Mouse (Mus musculus) kidney, postnatal 36 days (tissue): ENCODE data around the gene P4htm.
A peak's percentile ranks its signal among the peaks of the same experiment; 100 is the strongest.

ENCODE experiments used
- DNase-seq, 2 experiments: peaks; one replicate each; pipeline ENCODE4 v3.0.0; 2021 to 2022; ENCODE audit warnings: mixed read lengths in 2 of 2

Gene P4htm

DNA sequence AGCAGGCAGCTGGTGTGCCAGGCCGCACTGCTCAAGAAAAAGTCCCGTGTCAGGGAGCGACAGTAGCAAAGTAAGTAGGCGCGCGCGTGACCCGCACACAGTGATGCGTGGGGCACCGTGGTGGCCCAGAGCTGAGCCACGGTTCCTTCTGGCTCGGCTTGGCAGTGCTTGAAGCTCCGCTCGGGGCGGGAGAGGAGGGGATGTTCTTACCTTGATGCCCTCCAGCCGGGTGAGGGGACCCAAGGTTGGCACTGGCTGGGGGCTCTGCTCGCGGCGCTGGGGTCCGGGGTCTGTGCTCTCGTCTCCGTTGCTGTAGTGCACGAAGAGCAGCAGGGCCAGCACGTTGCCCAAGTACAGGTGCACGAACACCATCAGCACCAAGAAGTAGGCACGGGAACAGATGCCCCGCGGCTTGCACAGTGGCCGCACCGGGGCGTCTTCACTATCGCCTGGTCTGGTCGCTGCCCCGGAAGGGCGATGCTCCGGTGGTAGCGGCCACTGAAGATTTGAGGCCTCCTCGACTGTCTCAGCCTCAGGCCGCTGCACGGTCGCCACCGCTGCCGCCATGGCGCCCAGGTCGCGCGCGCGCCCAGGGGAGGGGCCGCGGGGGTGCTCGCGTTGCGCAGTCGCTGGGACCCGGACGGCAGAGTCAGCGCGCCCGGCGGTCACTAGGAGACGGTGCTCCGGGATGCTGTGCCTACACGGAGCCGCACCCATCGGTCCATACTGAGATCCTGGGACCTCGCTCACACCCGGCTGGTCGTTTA is at the start of gene P4htm:
P4htm (minus strand) TSS at position 670 of the 767 bp plus-strand sequence.
- DNase-seq = peak; percentile 54 to 77

DNA sequence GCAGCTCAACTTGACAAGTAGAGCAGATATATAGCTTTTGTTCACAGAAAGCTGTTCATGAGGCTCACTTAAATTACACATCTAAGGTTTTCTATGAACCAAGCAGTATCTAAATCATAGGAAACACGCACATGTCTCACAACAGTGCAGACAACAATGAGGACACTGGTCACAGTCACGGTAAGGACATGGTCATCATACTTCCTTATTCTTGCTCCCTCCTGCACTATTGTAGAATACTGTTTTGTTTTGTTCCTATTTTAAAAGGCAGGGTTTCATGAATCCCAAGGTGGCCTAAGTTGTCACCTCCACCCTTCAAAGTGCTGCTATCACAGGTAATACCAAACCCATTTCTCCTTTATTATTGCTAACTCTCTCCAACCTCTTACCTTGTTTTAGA is 42.4 kb upstream of the P4htm start:
- DNase-seq = no peak

DNA sequence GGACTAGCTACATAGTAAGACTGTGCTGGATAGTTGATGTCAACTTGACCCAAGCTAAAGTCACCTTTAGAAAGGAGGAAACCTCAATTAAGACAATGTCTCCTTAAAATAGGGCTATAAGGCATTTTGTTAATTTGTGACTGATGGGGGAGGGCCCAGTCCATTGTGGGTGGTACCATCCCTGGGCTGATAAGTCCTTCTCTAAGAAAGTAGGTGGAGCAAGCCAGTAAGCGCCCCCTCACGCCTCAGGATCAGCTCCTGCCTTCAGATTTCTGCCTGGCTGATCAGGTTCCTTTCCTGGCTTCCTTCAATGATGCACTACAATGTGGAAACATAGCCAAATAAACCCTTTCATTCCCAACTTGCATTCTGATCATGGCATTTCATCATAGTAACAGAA is 37.9 kb upstream of the P4htm start:
- peak in 1 of 2 experiments; percentile 8 for DNase-seq

DNA sequence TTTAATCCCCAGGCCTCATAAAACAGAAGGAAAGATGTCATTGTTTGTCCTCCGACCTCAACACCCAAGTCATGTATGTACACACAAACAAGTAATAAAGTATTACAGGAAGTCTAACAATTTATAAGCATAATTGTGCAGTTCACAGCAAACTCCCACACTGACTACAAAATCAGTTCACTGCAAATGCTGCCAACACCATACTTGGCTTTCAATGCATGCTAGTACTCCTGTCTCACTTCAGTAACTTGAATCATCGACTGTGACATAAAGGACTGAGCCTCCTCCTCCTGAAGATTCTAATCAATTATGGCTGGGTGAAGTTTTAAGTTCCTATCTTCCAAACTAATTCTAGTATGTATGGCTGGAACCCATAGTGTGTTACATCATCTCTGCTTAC is 36.4 kb upstream of the P4htm start:
- DNase-seq = no peak

DNA sequence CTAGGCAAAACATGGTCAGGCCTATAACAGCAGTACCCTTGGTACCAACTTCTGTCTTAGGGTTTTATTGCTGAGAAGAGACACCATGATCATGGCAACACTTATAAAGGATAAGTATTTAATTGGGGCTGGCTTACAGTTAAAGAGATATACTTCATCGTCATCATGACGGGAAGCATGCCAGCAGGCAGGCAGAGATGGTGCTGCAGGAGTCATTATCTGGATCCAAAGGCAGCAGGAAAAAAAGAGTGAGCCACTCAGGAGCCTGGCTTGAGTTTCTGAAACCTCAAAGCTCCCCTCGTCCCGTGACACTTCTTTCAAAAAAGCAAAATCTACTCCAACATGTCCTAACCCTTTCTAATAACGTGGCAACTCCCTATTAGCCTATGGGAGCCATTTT is 34.9 kb upstream of the P4htm start:
- no peak for DNase-seq

DNA sequence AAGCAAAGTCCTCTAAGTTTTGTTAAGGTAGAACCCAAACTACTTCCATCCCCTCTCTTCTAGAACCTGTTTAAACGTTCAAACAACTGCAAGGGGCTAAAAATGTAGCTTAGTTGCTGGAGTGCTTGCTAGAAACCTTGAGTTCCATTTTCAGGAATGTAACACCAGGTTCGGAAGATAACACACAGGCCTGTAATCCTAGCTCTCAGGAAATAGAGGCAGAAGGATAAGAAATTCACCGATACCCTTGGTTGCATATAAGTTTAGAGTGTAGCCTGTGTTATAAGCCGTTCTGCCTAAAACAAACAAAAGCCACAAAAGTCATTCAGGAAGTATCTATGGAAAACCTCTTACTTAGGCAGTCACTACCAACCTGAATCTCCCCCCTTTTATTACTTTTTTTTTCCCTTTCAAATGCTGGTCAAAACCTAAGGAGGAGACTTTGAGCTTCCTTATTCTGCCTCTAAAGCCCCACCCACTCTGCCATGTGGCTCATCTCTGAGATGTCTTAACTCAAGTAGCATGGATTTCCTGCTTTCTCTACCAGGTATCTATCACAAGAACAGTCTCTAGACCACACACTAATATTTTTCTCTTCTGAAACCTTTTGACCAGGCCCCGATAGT is 34.3 kb upstream of the P4htm start:
- DNase-seq = no peak

DNA sequence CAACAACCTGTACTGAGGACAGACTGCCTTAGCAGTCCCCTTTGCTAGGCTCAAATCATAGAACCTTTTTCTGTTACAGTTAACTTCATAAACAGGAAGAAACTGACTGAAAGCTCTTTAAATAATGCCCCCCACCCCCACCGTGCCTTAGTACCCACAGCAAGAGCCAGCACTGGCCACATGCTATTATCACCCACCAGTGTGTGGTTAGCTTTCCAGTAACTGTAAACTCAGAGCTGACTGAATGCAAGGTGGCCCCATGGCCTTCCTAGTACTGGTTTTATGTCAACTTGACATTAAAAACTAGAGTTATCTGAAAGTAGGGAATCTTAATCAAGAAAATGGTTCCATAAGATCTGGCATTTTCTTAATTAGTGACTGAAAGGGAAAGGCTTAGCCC is 33.2 kb upstream of the P4htm start:
- DNase-seq = no peak

DNA sequence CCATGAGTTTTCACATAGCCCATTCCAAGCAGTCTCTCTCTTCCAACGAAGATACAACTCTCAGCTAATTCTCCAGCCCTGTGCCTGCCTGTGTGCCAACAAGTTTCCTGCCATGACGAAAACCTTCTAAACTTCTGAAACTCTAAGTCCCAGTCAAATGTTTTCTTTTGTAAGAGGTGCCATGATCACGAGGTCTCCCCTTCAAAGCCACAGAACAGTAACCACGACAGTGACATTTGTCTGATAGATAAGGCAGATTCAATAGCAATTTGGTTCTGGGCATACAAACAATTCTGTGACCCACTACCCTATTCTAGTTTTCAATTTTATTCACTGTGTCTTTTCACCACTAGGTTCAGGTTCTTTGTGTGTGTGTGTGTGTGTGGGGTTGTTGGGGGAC is 30.7 kb upstream of the P4htm start:
- no peak for DNase-seq

DNA sequence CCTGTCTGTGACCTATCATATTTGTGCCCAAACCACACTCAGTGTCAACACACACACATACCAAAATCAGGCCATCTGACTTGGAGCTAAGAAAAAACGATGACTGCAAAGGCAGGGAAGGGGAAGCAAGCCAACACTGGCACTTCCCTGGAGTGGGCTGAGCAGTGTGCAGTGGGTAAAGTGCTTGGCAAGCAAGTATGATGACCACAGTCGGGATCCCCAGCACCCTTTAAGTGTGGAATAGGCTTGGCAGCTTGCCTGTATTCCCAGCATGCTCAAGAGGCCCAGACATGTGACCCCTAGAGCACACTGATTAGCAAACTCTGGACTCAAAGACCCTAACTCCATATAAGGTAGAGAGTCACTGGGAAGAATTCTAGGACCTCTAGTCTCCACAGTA is 29.0 kb upstream of the P4htm start:
- DNase-seq = peak; percentile 50 to 66

DNA sequence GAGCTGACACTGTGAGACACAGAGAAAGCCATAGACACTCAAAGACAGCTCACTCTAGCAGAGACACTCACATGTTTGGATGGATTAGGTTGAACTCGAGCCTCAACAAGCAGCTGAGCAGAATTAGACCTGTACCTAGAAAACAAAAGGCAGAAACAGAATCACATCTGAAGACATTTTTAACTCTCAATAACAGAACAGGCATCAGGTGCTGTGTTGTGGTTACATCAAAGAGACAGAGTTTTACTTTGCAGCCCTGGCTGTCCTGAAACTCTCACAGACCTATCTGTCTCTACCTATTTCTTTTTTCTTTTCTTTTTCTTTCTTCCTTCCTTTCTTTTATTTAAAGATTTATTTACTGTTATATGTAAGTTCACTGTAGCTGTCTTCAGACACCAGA is 19.8 kb upstream of the P4htm start:
- no peak for DNase-seq

DNA sequence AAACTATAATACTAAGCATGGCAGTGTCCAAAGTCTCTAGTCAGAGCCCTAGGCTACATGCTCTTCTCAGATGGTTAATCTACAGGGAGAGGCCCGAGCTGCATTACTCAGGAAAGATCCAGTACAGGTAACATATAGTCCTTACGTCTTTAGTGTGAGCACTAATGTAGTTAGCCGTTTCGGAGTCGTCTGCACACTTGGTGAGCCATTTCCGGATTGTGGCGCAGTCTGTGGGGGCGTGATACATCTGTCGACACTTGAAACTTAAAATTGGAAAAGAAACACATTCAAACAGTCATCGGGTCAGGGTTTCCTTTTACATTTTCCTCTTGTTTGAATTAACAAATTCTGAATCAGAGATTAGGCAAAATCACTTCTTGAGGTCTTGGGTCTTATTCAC is 14.0 kb upstream of the P4htm start:
- DNase-seq = no peak

DNA sequence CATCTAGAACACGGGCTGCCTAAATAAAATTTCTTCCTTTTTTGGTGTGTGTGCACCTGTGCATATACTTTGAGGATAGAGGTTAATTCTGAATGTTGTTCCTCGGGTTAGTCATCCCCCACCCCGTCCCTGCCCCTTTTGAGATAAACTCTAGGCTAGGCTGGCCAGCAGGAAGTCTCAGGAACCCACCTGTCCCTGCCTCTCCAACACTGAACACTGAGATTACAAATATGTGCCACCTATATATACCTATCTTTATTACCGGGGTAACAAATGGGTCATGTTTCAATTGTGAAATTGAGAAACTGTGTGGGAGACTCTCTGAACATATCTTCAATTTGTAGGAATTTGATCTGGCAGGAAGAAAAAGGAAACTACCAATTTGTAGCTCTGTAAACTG is 11.4 kb upstream of the P4htm start:
- no peak for DNase-seq

DNA sequence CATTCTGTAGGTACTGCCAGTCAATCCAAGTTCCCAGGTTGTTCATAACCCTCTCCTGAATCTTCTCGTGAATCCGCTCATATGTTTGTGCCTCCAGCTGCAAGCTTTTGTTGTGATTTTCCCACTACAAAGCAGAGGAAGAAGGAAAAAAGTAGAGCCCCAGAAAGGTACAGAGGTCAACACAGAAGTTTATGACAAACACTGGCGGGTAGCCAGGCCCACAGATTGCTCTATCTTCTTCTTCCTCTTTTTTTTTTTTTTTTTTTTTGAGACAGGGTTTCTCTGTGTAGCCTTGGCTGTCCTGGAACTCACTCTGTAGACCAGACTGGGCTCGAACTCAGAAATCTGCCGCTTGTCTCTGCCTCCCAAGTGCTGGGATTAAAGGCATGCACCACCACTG is 10.5 kb upstream of the P4htm start:
- peak in 1 of 2 experiments; percentile 35 for DNase-seq

DNA sequence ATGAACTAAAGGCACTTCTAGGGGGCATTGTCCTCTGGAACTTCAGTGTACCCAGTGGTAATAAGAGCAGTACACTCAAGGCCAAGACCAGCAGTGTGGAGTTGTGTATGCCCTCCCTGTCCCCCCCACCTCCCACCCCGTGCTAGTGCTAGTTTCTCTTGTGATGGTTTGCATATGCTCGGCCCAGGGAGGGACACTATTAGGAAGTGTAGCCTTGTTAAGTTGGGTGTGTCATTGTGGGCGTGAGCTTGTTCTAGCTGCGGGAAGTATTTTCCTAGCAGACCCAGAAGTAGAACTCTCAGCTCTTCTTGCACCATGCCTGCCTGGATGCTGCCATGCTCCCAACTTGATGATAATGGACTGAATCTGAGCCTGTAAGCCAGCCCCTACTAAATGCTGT is 4.5 kb upstream of the P4htm start:
- no peak for DNase-seq

DNA sequence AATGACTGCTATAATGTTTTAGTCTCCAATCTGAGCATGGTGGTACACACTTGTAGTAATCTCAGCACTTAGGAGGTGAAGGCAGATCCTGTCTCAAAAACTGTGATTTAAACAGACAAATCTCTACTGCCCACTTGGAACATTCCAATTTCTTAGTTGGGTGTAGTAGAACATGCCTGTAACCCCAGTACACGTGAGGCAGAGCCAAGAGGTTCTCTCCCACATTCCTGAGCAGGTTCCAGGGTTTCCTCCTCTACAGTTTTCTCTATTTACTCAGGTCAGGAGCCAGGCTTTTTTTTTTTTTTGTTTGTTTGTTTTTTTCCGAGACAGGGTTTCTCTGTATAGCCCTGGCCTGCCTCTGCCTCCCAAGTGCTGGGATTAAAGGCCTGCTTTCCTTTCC is 2.5 kb upstream of the P4htm start:
- DNase-seq = no peak

DNA sequence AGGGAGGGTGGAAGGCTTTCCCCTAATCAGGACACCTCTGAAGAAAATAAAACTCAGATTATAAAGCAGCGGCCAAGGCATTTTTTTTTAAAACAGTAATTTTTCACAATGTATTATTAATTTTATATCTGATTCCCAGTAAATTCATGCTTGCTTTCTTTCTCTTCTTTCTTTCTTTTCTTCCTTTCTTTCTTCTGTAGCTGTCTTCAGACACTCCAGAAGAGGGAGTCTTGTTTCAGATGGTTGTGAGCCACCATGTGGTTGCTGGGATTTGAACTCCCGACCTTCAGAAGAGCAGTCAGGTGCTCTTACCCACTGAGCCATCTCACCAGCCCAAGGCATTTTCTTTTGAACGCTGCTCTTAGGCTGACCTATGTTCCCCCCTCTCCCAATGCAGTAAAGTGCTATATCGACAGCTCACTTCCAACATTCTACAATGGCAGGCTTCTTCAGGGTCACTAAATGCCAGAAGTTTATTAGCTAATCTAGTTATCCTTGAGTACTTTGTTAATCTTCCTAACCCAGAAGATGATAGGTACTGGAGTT is 1.6 kb upstream of the P4htm start:
- DNase-seq = no peak

DNA sequence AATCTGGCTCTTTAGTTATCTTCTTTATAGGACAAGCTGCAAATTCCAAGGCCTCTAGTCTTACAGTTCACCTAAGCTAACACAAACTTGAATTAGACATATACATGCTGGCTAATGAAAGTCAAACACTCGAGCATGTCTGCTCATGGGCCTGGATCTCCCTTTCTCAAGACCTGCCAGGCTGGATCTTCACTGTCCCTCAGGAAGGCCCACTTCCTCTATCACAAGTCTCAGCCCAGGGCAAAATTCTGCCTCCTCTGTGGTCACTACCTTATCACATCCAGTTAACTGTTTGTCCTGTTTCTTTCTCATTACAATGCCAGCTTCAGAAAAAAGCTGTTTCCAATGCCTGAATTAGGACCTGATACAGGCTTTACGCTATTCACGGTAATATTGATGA is 3.1 kb downstream of the P4htm start:
- DNase-seq = no peak

DNA sequence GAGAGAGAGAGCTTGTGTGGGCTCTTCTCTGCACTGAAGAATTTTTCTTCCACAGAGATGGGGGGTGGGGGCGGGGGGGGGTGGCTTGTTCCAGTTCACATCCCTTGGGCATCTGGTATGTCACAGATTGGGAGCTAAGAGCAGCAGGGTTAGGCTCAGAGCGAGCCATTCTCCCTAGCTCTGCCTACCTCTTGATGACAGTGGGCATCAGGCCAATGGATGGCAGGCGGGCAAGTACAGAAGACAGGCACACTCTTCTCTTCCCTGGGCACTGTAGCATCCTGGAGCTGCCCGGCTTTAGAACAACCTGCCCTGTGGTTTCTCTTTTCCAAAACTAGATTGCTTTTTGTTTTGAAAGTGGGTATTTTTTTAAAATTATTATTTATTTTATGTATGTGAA is 6.0 kb downstream of the P4htm start:
- no peak for DNase-seq

DNA sequence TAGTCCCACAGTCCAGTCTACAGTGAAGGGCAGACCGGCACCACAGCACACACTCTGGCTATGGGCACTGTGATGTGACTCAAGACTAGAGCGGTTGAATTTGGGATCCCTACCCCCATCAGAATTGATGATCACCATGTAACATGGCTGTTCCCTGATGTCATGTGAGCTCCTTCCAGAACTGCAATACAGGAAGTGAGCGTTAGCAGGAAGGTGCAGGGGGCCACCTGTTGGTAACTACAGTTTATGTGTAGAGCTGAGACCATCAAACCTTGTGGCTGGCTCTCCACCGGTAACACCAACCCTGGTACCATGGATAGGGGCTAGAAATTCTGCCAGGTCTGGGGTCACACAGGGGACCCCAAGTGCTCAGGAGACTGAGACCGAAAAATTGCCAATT is 8.2 kb downstream of the P4htm start:
- DNase-seq = peak in 1 of 2 experiments; percentile 28

DNA sequence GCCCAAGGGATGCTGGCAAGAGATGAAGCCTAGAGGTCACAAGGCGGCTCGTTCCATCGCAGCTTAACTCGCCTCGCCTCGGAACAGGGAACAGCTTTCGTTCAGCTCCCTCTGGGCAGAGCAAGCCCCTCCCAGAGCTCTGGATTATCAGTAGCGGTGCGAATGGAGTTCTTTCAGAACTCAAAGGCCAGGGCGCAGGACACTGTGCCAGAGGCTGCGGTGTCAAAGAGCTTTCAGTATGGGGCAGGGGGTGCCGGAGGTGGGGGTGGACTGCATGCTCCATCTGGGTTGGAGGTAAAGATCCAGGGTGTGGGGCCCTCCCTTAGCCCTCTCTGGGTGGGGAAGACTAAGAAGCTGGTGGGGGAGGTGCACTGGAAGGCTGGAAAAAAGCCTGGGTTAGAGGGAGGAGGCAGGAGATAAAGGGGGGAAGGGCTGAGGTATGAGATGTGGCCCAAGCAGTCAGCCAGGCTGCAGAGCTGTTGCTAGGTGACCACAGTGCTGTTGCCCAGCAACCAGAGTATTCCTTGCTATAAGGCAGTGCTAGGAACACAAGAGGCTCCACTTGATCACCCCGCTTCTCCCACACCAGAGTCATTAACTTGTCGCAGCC is 9.8 kb downstream of the P4htm start:
- DNase-seq = peak; percentile 50 to 58

DNA sequence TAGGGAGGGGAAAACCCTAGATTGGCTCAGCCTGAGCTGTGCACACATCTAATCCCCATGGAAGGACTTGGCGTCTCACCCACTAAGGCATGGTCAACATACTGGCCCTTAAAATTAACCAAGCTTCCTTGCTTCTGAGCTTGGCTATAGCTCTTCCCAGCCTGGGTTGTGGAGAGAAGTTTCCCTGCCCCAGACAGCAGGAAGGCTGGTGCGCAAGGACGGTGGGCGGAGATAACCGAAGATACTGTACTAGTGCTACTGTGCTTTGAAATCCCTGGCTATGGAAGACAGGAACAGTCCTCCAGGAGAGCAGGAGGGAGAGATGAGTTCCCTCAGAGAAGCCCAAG is 18.1 kb downstream of the P4htm start:
- DNase-seq = no peak

DNA sequence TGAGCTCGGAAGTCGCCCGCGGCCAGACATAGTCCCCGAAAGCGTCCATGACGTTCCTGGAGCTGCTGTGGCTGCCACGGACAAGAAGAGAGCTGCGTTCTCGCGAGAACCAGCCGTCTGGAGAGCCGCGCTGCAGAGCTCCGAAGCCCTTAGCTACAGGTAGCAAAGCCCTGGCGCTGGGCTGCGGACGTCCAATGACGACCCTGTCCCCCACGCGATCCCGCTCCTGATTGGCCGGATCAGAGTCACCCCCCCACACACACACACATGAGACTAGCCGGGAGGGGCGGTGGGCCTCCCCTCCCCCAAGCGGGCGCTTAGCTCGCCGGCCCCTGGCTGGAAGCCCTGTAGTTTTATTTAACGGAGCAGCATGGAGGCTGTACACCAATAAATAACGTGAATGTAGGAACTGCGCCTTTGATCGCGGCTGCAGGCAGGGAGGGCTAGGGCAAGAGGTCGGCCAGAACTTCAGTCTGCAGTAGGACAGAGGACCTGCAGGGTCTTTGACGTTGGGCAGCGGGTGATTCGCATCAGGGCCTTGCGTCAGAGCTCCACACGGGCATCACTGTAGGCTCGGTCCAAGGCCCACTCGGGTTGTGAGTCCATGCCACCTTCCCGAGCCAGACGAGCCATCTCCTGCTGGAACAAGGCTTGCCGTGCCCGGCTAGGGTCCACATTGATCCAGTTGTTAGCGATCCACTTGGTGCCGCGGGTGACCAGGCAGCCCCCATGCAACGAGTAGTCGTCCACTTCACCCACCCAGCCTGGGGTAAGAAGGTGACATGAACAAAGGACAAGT is 18.7 kb downstream of the P4htm start, which contains the start of gene Wdr6:
Wdr6 (minus strand) TSS at position 195 of the 799 bp plus-strand sequence.
- DNase-seq = peak; percentile 95 to 97

DNA sequence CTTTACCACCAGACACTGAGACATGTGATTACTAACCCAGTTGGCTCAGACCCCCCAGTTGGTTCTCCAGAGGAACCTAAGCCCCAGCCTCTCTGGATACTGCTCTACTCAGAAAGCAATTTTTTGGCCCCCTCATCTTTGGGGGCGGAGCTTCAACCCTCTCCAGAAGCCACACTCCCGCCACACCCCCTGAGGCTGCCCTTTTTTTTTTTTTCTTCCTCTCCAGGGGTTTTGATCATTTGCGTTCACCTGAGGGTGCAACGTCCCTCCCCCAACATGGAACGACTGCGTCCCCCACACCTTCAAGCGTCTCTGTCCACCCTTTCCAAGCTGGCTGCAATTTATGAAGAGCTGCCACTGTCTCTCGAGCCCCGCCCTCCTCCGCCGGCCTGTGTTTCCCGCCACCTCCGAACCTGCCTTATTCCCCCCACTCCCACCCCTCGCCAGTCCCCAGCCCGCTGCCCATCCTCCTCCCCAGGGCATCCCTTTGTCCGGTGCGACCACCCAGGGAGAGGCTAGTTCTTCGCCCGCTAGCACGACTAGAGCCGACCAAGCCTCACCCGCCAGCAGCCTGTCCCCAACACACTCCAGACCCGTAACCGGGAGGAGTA is 19.4 kb downstream of the P4htm start:
- peak in 1 of 2 experiments; percentile 64 for DNase-seq
